Mouse (Mus musculus) c-Kit-negative CD71-positive TER-119-positive erythroid progenitor cells, embryonic 14.5 days (primary cell): ENCODE measurements around the gene Olfr551.
"Not testable (repeated sequence)": the region's sequence is repeated elsewhere in the genome, so short reads cannot be mapped to it uniquely, and the experiment has no call there.

Experiments
- DNase-seq: peaks from one replicate; pipeline ENCODE4 v3.0.0-alpha.2; 2013; ENCODE audit warnings: low read depth, low spot score

Olfr551 gene

DNA sequence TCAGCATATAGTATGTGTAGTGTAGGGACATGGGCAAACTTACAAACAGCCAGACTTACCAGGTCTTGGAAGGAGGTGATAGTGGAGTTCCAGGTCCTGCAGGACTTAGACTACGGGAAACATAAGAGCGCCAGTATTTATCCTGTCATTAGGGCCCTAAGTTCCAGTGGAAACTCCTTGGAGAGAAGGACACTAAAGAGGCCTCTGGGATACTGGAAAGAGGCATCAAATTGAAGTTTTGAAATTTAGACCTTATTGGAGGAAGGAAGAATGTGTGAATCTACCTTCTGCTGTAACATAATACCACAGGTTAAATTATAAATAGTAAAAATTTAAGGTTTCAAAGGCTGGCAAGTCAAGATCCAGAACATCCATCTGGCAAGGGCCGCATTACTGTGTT, at the start of gene Olfr551:
Gene Olfr551 (minus strand): TSS at position 101 of the 400 bp plus-strand sequence.
- DNase-seq: no peak

DNA sequence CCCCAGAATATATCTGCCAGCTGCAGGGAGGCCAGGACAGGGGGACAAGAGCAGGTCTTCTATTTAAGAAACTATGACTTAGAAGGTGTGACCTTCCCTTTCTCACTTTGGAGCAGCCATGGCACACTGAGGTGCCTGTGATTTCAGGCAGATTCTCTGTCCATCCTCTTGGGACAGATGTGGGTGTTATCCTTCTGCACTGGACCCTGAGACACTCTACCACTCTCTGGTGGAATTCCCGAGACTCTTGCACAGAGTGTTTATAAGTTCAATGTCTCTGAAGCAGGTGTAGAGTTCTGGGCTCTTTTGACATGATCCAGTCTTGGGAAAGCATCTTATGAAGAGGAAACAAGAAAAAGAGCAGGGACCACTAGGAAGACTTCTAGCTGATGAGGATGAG, 46.4 kb upstream of the Olfr551 start, which contains the start of gene Olfr554:
Gene Olfr554 (plus strand): TSS at position 301 of the 400 bp plus-strand sequence.
- DNase-seq: no peak

DNA sequence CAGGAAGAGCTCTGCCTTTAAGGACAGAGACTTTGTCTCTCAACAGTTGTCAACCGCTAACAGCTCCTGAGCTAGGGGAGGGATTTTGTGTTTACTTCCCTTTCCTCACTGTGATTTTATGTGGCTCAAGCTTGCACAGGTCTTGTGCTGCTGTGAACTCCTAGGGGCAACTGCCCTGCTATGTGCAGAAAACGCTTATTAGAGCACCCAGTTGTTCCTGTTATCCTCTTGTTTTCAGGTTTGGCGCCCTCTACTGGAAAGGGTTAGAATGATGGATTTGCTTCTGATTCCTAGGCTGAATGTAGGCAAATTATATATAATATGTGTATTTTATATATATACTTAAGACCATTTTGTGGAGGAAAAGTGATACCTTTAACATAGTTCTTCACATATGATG, 45.0 kb upstream of the Olfr551 start:
- DNase-seq: no peak

- DNase-seq: not testable (repeated sequence)
Measured at GRCm38 (mm10) chr7:102620368-102620767, 28.7 kb upstream of the Olfr551 start.

DNA sequence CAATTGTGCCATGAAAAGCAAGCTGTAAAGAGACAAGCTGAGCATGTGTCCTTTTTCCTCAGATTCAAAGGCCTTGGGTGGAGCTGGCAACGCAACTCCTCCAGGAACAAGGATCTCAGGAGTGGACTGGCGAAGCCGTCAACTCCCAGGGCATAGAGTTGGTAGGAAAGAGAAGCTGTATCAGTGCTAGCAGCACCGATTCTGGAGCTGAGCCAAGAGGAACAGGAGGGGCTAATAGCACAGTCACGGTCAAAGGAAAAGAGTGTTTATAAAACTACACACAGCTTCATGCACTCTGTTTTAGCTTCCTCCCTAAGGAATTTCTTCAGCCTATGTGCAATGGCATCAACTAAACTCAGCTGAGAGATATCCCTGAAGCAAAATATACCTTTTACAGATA, 27.9 kb upstream of the Olfr551 start:
- no peak for DNase-seq

GRCm38 (mm10) chr7:102618118-102618517, 26.4 kb upstream of the Olfr551 start, which contains the start of gene Olfr553:
Olfr553 (minus strand) TSS chr7:102618218.
- DNase-seq: no peak

GRCm38 (mm10) chr7:102597378-102598031, 5.8 kb upstream of the Olfr551 start, which contains the start of gene Olfr552:
Olfr552 (plus strand) TSS chr7:102597770.
- DNase-seq: no peak

DNA sequence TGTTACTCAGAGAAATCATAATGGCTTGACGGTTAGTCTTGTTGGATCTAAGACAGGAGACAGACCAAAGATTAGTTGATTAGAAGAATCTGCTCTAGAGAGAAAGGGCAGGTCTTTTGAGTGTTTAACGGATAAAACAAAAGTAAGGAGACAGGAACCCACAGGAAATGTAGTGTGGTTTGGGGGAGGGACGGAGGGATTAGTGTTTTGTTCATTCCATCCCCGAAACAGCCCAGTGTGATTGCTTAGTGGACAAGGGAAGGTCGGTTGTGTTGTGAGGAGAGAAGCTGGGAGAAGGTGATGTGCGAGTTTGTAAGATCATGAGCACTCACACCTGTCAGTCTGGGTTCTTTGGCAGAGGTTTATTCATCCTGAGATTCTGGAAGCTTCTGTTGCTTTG, 15.7 kb downstream of the Olfr551 start:
- DNase-seq: no peak

DNA sequence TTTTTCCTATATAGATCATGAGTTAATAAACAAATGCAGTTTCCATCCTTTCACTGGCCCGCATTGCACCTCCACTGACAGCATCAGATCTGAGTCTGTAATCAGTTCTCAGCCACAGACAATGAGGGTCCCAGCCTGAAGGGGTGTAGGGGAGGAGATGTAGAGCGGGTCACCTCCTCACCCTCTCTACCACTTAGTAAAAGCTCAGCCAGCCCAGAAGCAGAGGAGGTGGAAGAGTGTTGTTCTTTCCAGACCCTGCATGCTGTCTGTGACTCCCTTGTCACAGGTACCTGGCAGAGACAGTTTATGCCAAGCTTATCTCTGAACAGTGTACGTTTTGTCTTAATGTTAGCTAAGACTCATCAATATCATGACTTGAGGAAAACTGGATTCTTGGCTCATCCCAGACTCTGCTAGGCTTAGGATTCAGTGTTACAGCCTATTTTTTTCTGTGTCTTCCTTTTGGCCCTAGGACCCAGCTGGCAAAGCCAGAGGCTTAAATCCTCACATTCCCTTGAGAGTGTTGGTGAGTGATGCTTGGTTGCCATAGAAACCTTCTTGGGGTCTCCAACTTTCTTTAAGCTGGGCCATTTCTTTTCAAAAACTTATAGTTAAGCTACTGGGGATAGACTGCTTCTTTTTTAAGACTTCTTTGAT, 18.4 kb downstream of the Olfr551 start:
- no peak for DNase-seq

GRCm38 (mm10) chr7:102571142-102571541, 20.5 kb downstream of the Olfr551 start, which contains the start of gene Olfr550:
Olfr550 (plus strand) TSS chr7:102571442.
- no peak for DNase-seq

- no peak for DNase-seq
Measured at GRCm38 (mm10) chr7:102566219-102566618, 25.5 kb downstream of the Olfr551 start.

DNA sequence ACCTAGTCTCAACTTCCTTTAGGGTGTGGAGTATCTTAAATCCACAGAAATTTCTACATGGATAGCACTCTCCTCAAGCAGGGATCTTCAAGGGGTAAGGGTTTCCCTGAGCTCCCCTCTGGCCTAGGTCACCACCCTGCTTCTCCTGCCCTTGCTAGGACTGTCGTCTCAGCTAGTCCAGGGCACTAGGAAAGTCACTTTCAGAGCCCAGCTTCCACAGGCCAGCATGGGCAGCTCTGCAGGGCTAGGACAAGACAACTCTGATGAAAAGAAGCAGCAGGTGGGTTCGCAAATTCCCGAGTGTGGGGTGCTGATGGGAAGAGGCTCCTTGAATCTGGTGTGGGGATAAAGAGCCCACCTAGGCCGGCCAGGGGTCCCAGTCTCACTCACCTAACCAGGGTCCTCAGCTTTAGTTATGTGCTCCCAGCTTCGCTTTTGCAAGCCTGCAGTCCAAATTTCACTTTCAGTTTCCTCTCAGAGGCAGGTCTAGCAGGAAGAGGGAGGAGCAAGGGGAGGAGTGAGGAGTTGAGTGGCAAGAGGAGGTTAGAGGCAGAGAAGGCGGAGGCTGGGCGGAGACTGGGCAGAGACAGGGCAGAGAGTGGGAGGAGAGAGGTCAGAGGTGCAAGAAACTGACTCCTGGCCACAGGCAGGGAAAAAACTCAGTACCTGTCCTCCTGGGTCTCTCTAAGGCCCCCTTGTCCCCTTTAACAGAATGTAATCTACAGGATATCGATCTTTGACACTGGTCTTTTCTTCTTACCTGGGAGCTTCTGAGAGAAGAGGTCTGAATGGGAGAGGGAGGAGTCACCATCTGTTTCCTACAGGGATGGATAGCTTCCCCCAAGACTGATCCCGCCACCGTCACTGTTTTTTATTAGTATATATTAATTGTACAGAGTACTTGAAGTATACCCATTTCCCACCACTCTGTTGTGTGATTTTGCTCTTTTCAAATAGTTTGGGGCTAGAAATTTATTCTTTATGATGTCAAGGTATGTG, 26.4 kb downstream of the Olfr551 start, which contains the start of gene Trim21:
Gene Trim21 (minus strand): TSS at position 488 of the 999 bp plus-strand sequence.
- DNase-seq: peak; percentile 74

DNA sequence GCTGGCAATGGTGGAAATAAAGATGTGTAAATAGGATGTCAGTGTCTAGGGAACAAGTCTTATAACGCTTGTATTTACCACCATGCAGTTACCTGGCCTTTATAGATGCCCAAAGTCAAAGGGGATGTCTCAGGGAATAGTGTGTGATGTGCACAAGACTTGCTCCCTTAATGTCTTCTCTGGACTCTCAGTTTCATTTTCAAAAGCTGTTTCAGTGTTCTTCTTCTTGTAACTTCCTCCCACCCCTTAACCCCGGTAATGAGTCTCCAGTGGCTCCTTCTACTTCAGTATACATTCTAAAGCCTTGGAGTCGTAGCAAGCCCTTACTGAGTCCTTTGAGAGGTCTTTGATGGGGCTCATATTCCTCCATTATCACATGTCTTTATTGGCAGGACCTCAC, 38.4 kb downstream of the Olfr551 start:
- no peak for DNase-seq

DNA sequence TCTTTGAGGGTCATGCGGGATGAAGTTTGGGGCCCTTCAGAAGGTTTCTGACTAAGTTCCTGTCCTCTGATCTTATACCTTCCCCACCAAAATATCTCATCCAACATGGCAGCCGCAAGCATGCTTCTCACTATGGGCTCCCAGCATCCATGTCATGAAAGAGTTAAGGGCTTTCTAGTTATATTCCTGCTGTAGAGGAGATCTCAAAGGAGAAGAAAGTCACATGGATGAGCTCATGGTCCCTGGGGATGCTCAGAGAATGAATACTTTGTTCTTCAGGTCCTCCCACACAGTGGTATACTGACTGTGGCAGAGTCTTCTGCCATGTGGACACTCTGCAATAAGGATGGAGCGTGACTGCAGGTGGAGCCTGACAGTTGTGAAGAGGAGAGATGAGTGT, 42.1 kb downstream of the Olfr551 start, which contains the start of gene Olfr549:
Gene Olfr549 (plus strand): TSS at position 301 of the 400 bp plus-strand sequence.
- no peak for DNase-seq

GRCm38 (mm10) chr7:102541251-102541650, 50.4 kb downstream of the Olfr551 start:
- no peak for DNase-seq

DNA sequence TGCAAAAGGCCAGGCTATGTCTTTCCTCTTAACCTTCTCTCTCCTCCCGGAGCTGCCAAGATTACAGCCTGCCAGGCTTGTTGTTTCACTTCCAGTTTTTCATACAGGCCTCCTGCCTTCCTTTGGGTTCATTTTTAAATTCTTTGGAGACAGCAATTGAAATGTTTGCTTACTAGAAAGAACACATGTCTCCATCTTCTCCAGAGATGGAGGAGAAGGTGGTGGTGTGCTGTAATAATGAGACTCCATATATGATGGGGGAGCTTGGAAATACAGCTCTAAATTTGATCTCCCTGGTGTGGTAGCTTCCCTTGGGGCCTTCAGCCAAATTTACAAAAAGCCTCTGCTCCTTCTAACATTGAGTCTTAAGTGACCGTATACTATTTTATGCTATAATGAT, 51.1 kb downstream of the Olfr551 start, which contains the start of gene Olfr548-ps1:
Gene Olfr548-ps1 (plus strand): TSS at position 301 of the 400 bp plus-strand sequence.
- DNase-seq: no peak

DNA sequence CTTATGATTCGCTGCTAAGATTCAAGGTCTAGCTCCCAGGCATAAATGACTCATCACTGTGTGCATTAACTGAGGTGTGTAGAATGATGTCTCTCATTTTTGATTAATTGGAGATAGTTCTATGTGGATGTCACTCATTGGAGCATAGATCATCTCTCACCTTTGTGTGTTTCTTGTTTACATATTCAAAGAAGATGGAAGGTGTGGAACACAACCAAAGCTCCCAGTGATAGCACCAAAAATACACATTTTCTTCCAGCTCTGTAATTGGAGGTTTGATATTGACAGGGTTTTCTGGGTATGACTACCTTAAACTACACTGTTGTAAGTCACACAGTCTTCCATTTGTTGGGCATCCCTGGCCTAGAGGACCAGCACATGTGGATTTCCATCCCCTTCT, 57.2 kb downstream of the Olfr551 start, which contains the start of gene Olfr547:
Gene Olfr547 (plus strand): TSS at position 301 of the 400 bp plus-strand sequence.
- no peak for DNase-seq
